Mouse (Mus musculus): ENCODE measurements around the gene Sox15. TPM values are rescaled to one million over a fixed set of nuclear protein-coding genes. Genes with fewer than 3 reads are reported as not detected.

The Sox15 gene
- total RNA-seq, 2 experiments from 2014 or later, result not detected

GRCm38 (mm10) chr11:69633128-69633866 is 21.8 kb upstream of the Sox15 start:
- DNase-seq (ENCODE audit: low spot score in 2 of 2), result peak in 1 of 2 experiments; percentile 64

- DNase-seq (ENCODE audit: low spot score in 2 of 2), result no peak
Measured at GRCm38 (mm10) chr11:69635471-69635870, 19.6 kb upstream of the Sox15 start.

- DNase-seq (ENCODE audit: low spot score in 2 of 2), result no peak
Measured at GRCm38 (mm10) chr11:69645860-69646259, 9.3 kb upstream of the Sox15 start.

GRCm38 (mm10) chr11:69653399-69653798 is 1.7 kb upstream of the Sox15 start:
- DNase-seq (ENCODE audit: low spot score in 2 of 2), result no peak

GRCm38 (mm10) chr11:69654760-69655159 is 354 bp upstream of the Sox15 start:
- DNase-seq (ENCODE audit: low spot score in 2 of 2), result no peak

GRCm38 (mm10) chr11:69656065-69656455 is 946 bp downstream of the Sox15 start:
- DNase-seq (ENCODE audit: low spot score in 2 of 2), result no peak

GRCm38 (mm10) chr11:69656617-69657461 is 1.7 kb downstream of the Sox15 start:
- DNase-seq (ENCODE audit: low spot score in 2 of 2), result no peak

- DNase-seq (ENCODE audit: low spot score in 2 of 2), result no peak
Measured at GRCm38 (mm10) chr11:69657462-69657881, 2.4 kb downstream of the Sox15 start.

GRCm38 (mm10) chr11:69661221-69661881 is 6.2 kb downstream of the Sox15 start:
- no peak for DNase-seq (ENCODE audit: low spot score in 2 of 2)

GRCm38 (mm10) chr11:69662213-69662966 is 7.3 kb downstream of the Sox15 start, which contains the start of gene Mpdu1:
TSS of gene Mpdu1 (minus strand) at chr11:69662642.
- peak; percentile 88 to 89 for DNase-seq (ENCODE audit: low spot score in 2 of 2)

- DNase-seq (ENCODE audit: low spot score in 2 of 2), result no peak
Measured at GRCm38 (mm10) chr11:69662967-69663671, 8.0 kb downstream of the Sox15 start.

- no peak for DNase-seq (ENCODE audit: low spot score in 2 of 2)
Measured at GRCm38 (mm10) chr11:69663795-69664194, 8.7 kb downstream of the Sox15 start.

- no peak for DNase-seq (ENCODE audit: low spot score in 2 of 2)
Measured at GRCm38 (mm10) chr11:69664841-69665240, 9.7 kb downstream of the Sox15 start.

- no peak for DNase-seq (ENCODE audit: low spot score in 2 of 2)
Measured at GRCm38 (mm10) chr11:69665457-69665960, 10.4 kb downstream of the Sox15 start.

- no peak for DNase-seq (ENCODE audit: low spot score in 2 of 2)
Measured at GRCm38 (mm10) chr11:69665961-69666664, 11.0 kb downstream of the Sox15 start, which contains the start of gene Cd68. TSS of gene Cd68 (minus strand) at chr11:69666153.

- DNase-seq (ENCODE audit: low spot score in 2 of 2), result no peak
Measured at GRCm38 (mm10) chr11:69666665-69667005, 11.5 kb downstream of the Sox15 start.

- peak; percentile 96 for DNase-seq (ENCODE audit: low spot score in 2 of 2)
Measured at GRCm38 (mm10) chr11:69670786-69671725, 15.9 kb downstream of the Sox15 start.

GRCm38 (mm10) chr11:69671726-69672124 is 16.6 kb downstream of the Sox15 start:
- peak; percentile 49 to 54 for DNase-seq (ENCODE audit: low spot score in 2 of 2)
